In genomic region chr7:119744321-119744720, GRCm38 (mm10) we compare ENCODE assay signal across 9 mouse cellular contexts. TPM values are rescaled to one million over a fixed set of nuclear protein-coding genes. Genes with fewer than 3 reads are reported as not detected.
DNase-seq lines count a peak whose midpoint lies in the region; ATAC-seq lines count a peak whose summit lies in the region.
"Had no signal": no experiment of that assay in that cellular context is flagged by ENCODE, and none has a peak within 500 bp of the region (broad histone marks: within the 10 kb centered on the region; RNA-seq: fewer than 3 reads in every experiment).

No protein-coding gene starts in this region.

- intact Hi-C loops in heart, postnatal 25 days (cut with DNase I) = no loop called here

- H3K4me2 ChIP-seq in heart, embryonic 13.5 days = peak overlapping the region; percentile 60

- ATAC-seq in heart, embryonic 13.5 days (ENCODE audit: extremely low read depth, insufficient number of reproducible peaks, low FRiP score, low TSS enrichment) = no peak
- ATAC-seq: Patski had no signal

- 7% methylated on average over 34 of the region's 34 CpGs for WGBS in heart, embryonic 13.5 days

- peak overlapping the region; percentile 44 for H3K9ac ChIP-seq in heart, embryonic 13.5 days

- no peaks in the 10 kb centered on the region for H3K36me3 ChIP-seq in heart, embryonic 13.5 days

- peaks cover 15% of the 10 kb centered on the region; the same call in 1 of the 2 replicates for H3K27me3 ChIP-seq in heart, embryonic 13.5 days (replicated peaks)
- H3K27me3 ChIP-seq: Patski had no signal

- peak overlapping the region; percentile 31 for H3K4me3 ChIP-seq in heart, embryonic 13.5 days

- H3K9me3 ChIP-seq in heart, embryonic 13.5 days = no peaks in the 10 kb centered on the region

- DNase-seq in heart, postnatal 25 days (ENCODE audit: low spot score) = no peak
- DNase-seq in ZHBTc4 (ENCODE audit: low read depth, low spot score) = peak; percentile 79
- DNase-seq in forelimb bud, embryonic 11.5 days (ENCODE audit: low read depth, low spot score) = peak; percentile 35
- peak; percentile 49 for DNase-seq in liver
- peak; percentile 70 for DNase-seq in retina, postnatal 1 day
- no peak for DNase-seq in gastrocnemius, postnatal 25 days
- no peak for DNase-seq in right cerebral cortex, postnatal 10 days (ENCODE audit: low spot score in 2 of 2)

- H3K27ac ChIP-seq in heart, embryonic 13.5 days (replicated peaks) = no peak overlapping the region

- peaks cover 5% of the 10 kb centered on the region; the same call in 1 of the 2 replicates for H3K4me1 ChIP-seq in heart, embryonic 13.5 days

RNA-seq across cellular contexts. Expression of gene Acsm3, which starts 16.4 kb away (rescaled TPM):
- polyA plus RNA-seq in heart, embryonic 13.5 days (2015; fragmentation: Nextera tagmentation; extraction: Ambion mirVana) = 0.14 TPM in 1 of 2 replicates, not detected in the other
- total RNA-seq in heart, postnatal 25 days (2021) = under 1 TPM; 0.23 to 0.28 TPM
- under 1 TPM; 0.18 to 0.19 TPM for total RNA-seq in gastrocnemius, postnatal 25 days (2021)

RNA-seq across cellular contexts. Expression of gene Thumpd1, which starts 23.7 kb away (rescaled TPM):
- polyA plus RNA-seq in heart, embryonic 13.5 days (2015; fragmentation: Nextera tagmentation; extraction: Ambion mirVana) = 50.1 and 50.3 TPM in 2 replicates
- 10 to 100 TPM; 14.7 to 15.6 TPM for total RNA-seq in heart, postnatal 25 days (2021)
- total RNA-seq in gastrocnemius, postnatal 25 days (2021) = 10 to 100 TPM; 12.8 to 13.9 TPM

RNA-seq across cellular contexts. Expression of gene Rexo5, which starts 49.5 kb away (rescaled TPM):
- polyA plus RNA-seq in heart, embryonic 13.5 days (2015; fragmentation: Nextera tagmentation; extraction: Ambion mirVana) = 15.3 TPM in 2 replicates
- total RNA-seq in heart, postnatal 25 days (2021) = 1 to 10 TPM; 1.5 to 2.2 TPM
- 1 to 10 TPM in 1 of 2 experiments, under 1 TPM in 1; 0.91 to 1.3 TPM for total RNA-seq in gastrocnemius, postnatal 25 days (2021)

RNA-seq across cellular contexts. Expression of gene Eri2, which starts 49.5 kb away (rescaled TPM):
- polyA plus RNA-seq in heart, embryonic 13.5 days (2015; fragmentation: Nextera tagmentation; extraction: Ambion mirVana) = 12.9 TPM in 2 replicates
- 1 to 10 TPM; 1.3 to 1.7 TPM for total RNA-seq in heart, postnatal 25 days (2021)
- total RNA-seq in gastrocnemius, postnatal 25 days (2021) = 1 to 10 TPM in 1 of 2 experiments, under 1 TPM in 1; 0.88 to 1.5 TPM

RNA-seq across cellular contexts. Expression of gene Acsm4, which starts 54.5 kb away (rescaled TPM):
- not detected in 2 replicates for polyA plus RNA-seq in heart, embryonic 13.5 days (2015; fragmentation: Nextera tagmentation; extraction: Ambion mirVana)
- not detected for total RNA-seq in heart, postnatal 25 days (2021)
- not detected for total RNA-seq in gastrocnemius, postnatal 25 days (2021)
- polyA plus RNA-seq: Patski had no signal

Comparison
In these comparisons a context has a peak if more than half of its experiments do, and no peak if none do; other contexts are left out.
1. DNase-seq: peak in ZHBTc4 (single experiment), forelimb bud, embryonic 11.5 days (single experiment), liver (single experiment) and retina, postnatal 1 day (single experiment); none in heart, postnatal 25 days (single experiment), gastrocnemius, postnatal 25 days (single experiment) and right cerebral cortex, postnatal 10 days (0 of 2).